Mouse (Mus musculus) midbrain, embryonic 16.5 days (tissue): ENCODE measurements at regions not wholly inside any gene's neighbourhood (a gene's known extent, or its start where the extent isn't known, plus 50 kb on each side); places are given as distances from the start of the nearest gene placed in this dataset.

Experiments used
- ATAC-seq: fragments of 200-750 bp; cut with Nextera tagmentation; 2 replicates; pipeline ENCODE4 v1.8.0; 2017; ENCODE audit warnings: moderate TSS enrichment
- H3K27ac ChIP-seq: fragments of 300-500 bp; sonication (generic); 2 replicates; pipeline ENCODE4 v1.5.1; 2014; ENCODE audit warnings: mild to moderate bottlenecking, low read length, mixed read lengths
- H3K27me3 ChIP-seq: fragments of 300-500 bp; sonication (generic); 2 replicates; pipeline ENCODE4 v1.6.1; 2014; ENCODE audit warnings: low read depth, low read length, mixed read lengths; ENCODE audit not compliant: control insufficient read depth, insufficient read depth
- H3K36me3 ChIP-seq: fragments of 300-500 bp; sonication (generic); 2 replicates; pipeline ENCODE4 v1.6.1; 2014; ENCODE audit warnings: mild to moderate bottlenecking, low read length, moderate library complexity, mixed read lengths; ENCODE audit not compliant: control insufficient read depth, insufficient read depth
- H3K4me1 ChIP-seq: fragments of 300-500 bp; sonication (generic); 2 replicates; pipeline ENCODE4 v1.6.1; 2014; ENCODE audit warnings: mild to moderate bottlenecking, low read length, mixed read lengths; ENCODE audit not compliant: control insufficient read depth, insufficient read depth
- H3K4me2 ChIP-seq: fragments of 300-500 bp; sonication (generic); 2 replicates; pipeline ENCODE4 v1.6.1; 2014; ENCODE audit warnings: mild to moderate bottlenecking, low read length, mixed read lengths
- H3K4me3 ChIP-seq: fragments of 300-500 bp; sonication (generic); 2 replicates; pipeline ENCODE4 v1.5.1; 2014; ENCODE audit warnings: low read depth, mild to moderate bottlenecking, low read length, moderate library complexity, mixed read lengths
- H3K9ac ChIP-seq: fragments of 300-500 bp; sonication (generic); 2 replicates; pipeline ENCODE4 v1.6.1; 2014; ENCODE audit warnings: low read depth, low read length, mixed read lengths
- H3K9me3 ChIP-seq: fragments of 300-500 bp; sonication (generic); replicated peaks from 2 replicates; pipeline ENCODE4 v1.6.1; 2014; ENCODE audit warnings: mild to moderate bottlenecking, low read length, mixed read lengths; ENCODE audit not compliant: control insufficient read depth, poor library complexity, severe bottlenecking
- WGBS: fragments of 180-500 bp; shearing (Covaris S2); extraction: QIAGEN DNeasy Blood & Tissue Kit; methylation state at CpG from one replicate; pipeline ENCODE4 v1.1.7; 2014; 5-methylcytosine and 5-hydroxymethylcytosine counted together

DNA sequence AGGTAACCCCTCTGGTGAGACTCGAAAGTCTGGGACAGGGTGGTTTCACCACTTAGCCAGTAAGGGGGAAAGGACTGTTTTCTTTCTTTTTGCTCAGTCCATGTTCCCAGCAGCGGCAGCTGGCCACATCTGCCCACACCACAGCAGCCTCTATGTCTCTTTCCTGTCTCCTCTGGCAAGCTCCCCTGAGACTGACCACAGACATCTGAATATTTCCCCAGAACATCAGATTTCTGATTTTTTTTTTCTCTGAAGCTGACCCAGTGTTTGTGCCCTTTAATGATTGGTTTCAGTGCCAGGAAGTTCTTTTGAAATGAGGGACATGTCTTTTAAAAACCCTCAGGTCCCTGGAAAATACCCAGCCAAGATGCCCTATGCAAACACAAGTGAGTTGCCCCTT, 101.7 kb upstream of the Syt6 start:
- Histone ChIP-seq H3K9me3 (no peaks in the 10 kb centered on the region), H3K9ac (no peak overlapping the region), H3K27ac (no peak overlapping the region), H3K4me1 (no peaks in the 10 kb centered on the region), H3K4me3 (no peak overlapping the region), H3K27me3 (no peaks in the 10 kb centered on the region), H3K4me2 (no peak overlapping the region), H3K36me3 (no peaks in the 10 kb centered on the region)
- WGBS: 75% methylated on average over 2 of the region's 2 CpGs
- ATAC-seq: no peak

DNA sequence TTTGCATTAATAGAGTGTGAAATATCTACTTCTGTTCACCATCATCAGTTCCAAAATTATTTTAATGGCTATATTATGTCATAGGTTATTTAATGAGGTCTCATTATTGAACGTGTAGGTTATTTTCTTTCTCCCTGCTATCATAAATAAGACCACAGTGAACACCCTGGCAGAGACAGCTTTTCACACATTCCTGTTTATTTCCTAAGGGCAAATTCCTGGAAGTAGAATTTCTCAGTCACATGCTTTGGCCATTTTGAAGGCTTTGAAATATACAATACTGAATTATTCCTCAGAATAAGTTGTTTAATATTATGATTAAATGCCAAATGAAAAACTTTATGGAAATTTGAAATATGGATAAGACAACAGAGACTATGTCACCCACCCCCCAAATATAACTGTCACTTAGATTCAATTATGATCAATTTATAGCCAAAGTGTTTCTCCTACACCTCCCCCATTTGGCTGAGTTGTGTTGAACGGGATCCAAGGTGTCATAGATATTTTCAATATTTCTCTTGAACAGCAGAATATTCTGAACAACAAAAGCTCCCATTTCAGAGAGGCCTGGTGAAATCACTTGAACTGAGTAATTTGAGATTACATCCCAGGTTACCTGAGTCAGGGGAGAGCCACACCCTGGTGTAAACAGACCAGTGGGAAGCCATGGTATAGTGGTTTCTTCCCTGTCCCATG, 95.0 kb upstream of the Syt6 start:
- Histone ChIP-seq H3K27me3 (no peaks in the 10 kb centered on the region), H3K36me3 (no peaks in the 10 kb centered on the region), H3K9me3 (no peaks in the 10 kb centered on the region), H3K4me2 (no peak overlapping the region), H3K4me1 (no peaks in the 10 kb centered on the region), H3K9ac (no peak overlapping the region), H3K4me3 (no peak overlapping the region), H3K27ac (no peak overlapping the region)
- WGBS: 86% methylated on average over 2 of the region's 2 CpGs
- no peak for ATAC-seq

DNA sequence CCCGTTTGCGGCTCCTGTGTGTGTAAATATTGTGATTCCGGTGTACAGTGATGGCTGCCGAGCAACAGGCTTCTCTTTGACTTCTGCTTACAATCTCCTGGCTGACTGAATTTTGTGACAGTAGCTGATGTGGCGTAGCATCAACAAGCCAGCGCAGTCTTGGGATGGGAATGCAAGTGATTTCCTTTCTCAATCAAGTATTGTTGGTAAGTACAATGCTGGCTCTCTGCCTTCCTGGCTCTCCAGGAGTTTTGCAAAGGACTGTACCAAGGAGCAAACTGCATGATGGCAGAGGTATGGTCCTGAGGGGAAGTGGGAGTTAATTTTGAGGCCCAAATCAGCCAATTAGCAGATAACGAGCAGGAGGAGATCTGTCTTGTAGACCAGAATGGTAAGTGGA, 94.4 kb upstream of the Syt6 start:
- H3K9me3 ChIP-seq: no peaks in the 10 kb centered on the region
- H3K4me1 ChIP-seq: no peaks in the 10 kb centered on the region
- H3K27ac ChIP-seq: no peak overlapping the region
- no peak overlapping the region for H3K4me2 ChIP-seq
- 81% methylated on average over 7 of the region's 7 CpGs for WGBS
- ATAC-seq: no peak
- H3K4me3 ChIP-seq: no peak overlapping the region
- no peaks in the 10 kb centered on the region for H3K36me3 ChIP-seq
- H3K27me3 ChIP-seq: no peaks in the 10 kb centered on the region
- no peak overlapping the region for H3K9ac ChIP-seq

DNA sequence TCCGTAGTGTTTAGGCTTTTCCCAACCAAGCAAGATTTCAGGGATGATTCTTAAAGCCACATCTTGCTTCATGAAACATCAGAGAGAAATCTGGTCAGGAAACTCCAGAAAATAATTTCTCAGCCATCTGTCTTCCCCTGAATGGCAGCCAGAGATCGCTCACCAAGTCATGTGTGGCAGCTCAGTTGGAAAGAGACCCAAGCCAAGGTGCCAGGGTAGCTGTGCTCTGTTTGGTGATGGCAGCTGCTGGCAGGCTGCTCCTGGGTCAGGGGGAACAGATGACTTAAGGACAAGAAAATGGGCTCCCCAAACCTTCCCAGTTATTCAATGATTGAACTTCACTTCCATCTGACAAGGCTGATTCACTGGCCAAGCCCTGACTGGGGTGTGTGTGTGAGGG, 91.7 kb upstream of the Syt6 start:
- Histone ChIP-seq H3K4me2 (no peak overlapping the region), H3K4me3 (no peak overlapping the region), H3K4me1 (no peaks in the 10 kb centered on the region), H3K9ac (no peak overlapping the region), H3K9me3 (no peaks in the 10 kb centered on the region), H3K36me3 (no peaks in the 10 kb centered on the region), H3K27ac (no peak overlapping the region), H3K27me3 (no peaks in the 10 kb centered on the region)
- ATAC-seq: no peak
- WGBS: 90% methylated on average over 2 of the region's 2 CpGs

DNA sequence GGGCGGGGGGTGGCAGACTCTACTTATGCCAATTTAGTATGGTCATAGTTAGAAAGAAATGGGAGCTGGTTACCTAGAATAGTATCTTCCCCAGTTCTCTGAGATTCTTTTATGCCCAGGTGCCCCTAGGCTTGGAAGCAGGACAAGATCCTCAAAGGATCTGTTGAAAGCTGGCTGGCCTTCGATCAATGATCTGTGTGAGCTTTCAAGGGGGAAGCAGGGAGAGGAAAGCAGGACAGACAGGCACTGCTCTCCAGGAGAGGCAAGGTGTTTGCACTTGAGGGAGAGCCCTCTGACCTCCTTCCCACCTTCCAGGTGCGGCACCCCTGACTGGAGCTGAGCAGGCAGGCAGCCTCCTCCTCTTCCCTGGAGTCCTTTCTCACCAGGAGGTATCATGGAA, 91.3 kb upstream of the Syt6 start:
- Histone ChIP-seq H3K4me2 (no peak overlapping the region), H3K4me3 (no peak overlapping the region), H3K4me1 (no peaks in the 10 kb centered on the region), H3K27me3 (no peaks in the 10 kb centered on the region), H3K9ac (no peak overlapping the region), H3K36me3 (no peaks in the 10 kb centered on the region), H3K9me3 (no peaks in the 10 kb centered on the region), H3K27ac (no peak overlapping the region)
- WGBS: 79% methylated on average over 3 of the region's 3 CpGs
- no peak for ATAC-seq

DNA sequence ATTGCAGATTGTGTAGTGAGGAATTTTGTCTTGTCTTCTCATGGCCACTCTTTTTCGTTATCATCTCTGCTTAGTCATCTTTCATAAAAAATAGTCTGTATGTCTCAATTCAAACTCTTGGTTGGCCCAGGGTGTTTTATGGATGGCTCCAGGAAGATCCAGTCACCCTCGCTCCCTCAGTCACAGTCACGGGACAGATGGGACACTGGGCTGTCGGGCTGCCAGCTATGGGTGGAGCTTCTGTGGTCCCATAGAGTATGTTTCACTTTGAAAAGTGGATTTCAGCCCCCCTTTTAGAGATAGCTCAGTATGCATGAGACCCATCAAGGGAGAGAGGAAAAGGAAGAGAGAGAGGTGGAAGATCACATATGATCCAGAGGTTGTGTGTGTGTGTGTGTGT, 85.2 kb upstream of the Syt6 start:
- Histone ChIP-seq H3K9me3 (no peaks in the 10 kb centered on the region), H3K9ac (no peak overlapping the region), H3K4me2 (no peak overlapping the region), H3K4me1 (no peaks in the 10 kb centered on the region), H3K27me3 (no peaks in the 10 kb centered on the region), H3K27ac (no peak overlapping the region), H3K4me3 (no peak overlapping the region), H3K36me3 (no peaks in the 10 kb centered on the region)
- 86% methylated on average over 4 of the region's 4 CpGs for WGBS
- no peak for ATAC-seq

DNA sequence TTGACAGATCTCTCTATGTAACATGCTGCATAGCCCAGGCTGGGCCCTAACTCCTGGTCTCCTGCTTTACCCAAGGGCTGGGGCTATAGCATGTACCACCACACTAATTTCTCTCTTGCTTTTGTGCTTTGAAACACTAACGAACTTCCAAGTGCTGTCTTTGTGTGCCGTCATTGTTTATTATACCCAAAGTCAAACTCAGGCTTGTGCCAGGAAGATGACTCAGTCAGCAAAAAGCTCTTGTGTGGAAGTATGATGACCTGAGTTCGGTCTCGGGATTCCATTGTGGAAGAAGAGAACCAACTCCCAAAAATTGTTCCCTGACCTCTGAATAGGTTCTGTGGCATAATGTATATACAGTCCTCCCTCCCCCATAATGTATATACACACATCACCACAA, 84.1 kb upstream of the Syt6 start:
- Histone ChIP-seq H3K9ac (no peak overlapping the region), H3K4me2 (no peak overlapping the region), H3K27me3 (no peaks in the 10 kb centered on the region), H3K9me3 (no peaks in the 10 kb centered on the region), H3K27ac (no peak overlapping the region), H3K4me1 (no peaks in the 10 kb centered on the region), H3K4me3 (no peak overlapping the region), H3K36me3 (no peaks in the 10 kb centered on the region)
- 92% methylated on average over 4 of the region's 4 CpGs for WGBS
- ATAC-seq: no peak

DNA sequence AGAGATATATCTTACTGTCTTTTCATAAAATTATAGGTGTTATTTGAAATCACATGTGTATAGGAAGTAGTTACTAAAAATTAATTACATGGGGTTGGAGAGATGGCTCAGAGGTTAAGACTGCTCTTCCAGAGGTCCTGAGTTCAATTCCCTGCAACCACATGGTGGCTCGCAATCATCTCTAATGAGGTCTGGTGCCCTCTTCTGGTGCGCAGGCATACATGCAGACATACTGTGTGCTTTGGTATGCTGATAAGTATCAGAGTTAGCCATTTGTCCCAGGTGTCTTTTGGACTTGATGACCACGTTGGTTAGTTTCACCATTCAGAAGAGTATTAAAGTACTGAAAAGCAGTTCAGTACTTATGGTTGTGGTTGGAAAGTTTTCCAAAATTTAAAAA, 82.8 kb upstream of the Syt6 start:
- Histone ChIP-seq H3K4me2 (no peak overlapping the region), H3K36me3 (no peaks in the 10 kb centered on the region), H3K9ac (no peak overlapping the region), H3K4me3 (no peak overlapping the region), H3K9me3 (no peaks in the 10 kb centered on the region), H3K4me1 (no peaks in the 10 kb centered on the region), H3K27ac (no peak overlapping the region), H3K27me3 (no peaks in the 10 kb centered on the region)
- WGBS: 88% methylated on average over 3 of the region's 3 CpGs
- ATAC-seq: no peak

DNA sequence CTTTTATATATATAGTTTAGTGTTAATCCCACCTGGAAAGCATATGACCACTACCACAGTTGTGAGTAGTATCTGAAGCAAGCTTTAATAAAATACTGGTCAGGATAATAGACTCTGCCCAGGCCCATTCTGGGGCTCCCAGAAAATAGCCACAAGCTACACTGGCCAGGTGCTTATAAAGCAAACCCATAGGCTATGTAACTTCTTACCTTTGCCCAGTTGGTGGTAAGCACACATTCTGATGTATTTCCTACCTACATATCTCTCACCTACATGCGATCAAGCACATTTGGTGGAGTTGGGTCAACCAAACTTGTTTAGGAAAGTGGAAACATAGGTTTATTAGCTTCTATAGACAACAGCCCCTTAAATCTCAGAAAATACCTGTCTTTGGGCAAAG, 81.4 kb upstream of the Syt6 start:
- Histone ChIP-seq H3K27ac (no peak overlapping the region), H3K4me2 (no peak overlapping the region), H3K4me3 (no peak overlapping the region), H3K27me3 (no peaks in the 10 kb centered on the region), H3K9ac (no peak overlapping the region), H3K36me3 (no peaks in the 10 kb centered on the region), H3K4me1 (no peaks in the 10 kb centered on the region), H3K9me3 (no peaks in the 10 kb centered on the region)
- no peak for ATAC-seq
- WGBS: 97% methylated on average over 1 of the region's 1 CpGs
